Mouse (Mus musculus): ENCODE results near the gene Lsm14b.

Lsm14b gene

GRCm38 (mm10) chr2:180017632-180018031 lies 7.2 kb upstream of the Lsm14b start:
- no peak for DNase-seq (ENCODE audit: low read depth, low spot score)

GRCm38 (mm10) chr2:180018573-180018972 lies 6.2 kb upstream of the Lsm14b start:
- DNase-seq (ENCODE audit: low read depth, low spot score): no peak

GRCm38 (mm10) chr2:180020091-180020661 lies 4.6 kb upstream of the Lsm14b start:
- DNase-seq (ENCODE audit: low read depth, low spot score): no peak

- no peak for DNase-seq (ENCODE audit: low read depth, low spot score)
Measured at GRCm38 (mm10) chr2:180020919-180021318, 3.9 kb upstream of the Lsm14b start.

GRCm38 (mm10) chr2:180022751-180023150 lies 2.0 kb upstream of the Lsm14b start:
- DNase-seq (ENCODE audit: low read depth, low spot score): no peak

- no peak for DNase-seq (ENCODE audit: low read depth, low spot score)
Measured at GRCm38 (mm10) chr2:180025135-180025860, 511 bp downstream of the Lsm14b start.

- no peak for DNase-seq (ENCODE audit: low read depth, low spot score)
Measured at GRCm38 (mm10) chr2:180025861-180026200, 1.0 kb downstream of the Lsm14b start.

- no peak for DNase-seq (ENCODE audit: low read depth, low spot score)
Measured at GRCm38 (mm10) chr2:180027768-180028167, 3.0 kb downstream of the Lsm14b start.

- no peak for DNase-seq (ENCODE audit: low read depth, low spot score)
Measured at GRCm38 (mm10) chr2:180031270-180031669, 6.5 kb downstream of the Lsm14b start.

GRCm38 (mm10) chr2:180032925-180033324 lies 8.1 kb downstream of the Lsm14b start:
- DNase-seq (ENCODE audit: low read depth, low spot score): no peak

- no peak for DNase-seq (ENCODE audit: low read depth, low spot score)
Measured at GRCm38 (mm10) chr2:180033956-180034355, 9.2 kb downstream of the Lsm14b start.

GRCm38 (mm10) chr2:180034753-180035152 lies 10.0 kb downstream of the Lsm14b start:
- no peak for DNase-seq (ENCODE audit: low read depth, low spot score)

GRCm38 (mm10) chr2:180040406-180040805 lies 15.6 kb downstream of the Lsm14b start:
- no peak for DNase-seq (ENCODE audit: low read depth, low spot score)

GRCm38 (mm10) chr2:180041577-180042255 lies 16.9 kb downstream of the Lsm14b start:
- DNase-seq (ENCODE audit: low read depth, low spot score): no peak

GRCm38 (mm10) chr2:180042256-180042857 lies 17.6 kb downstream of the Lsm14b start, which contains the start of the genes Psma7 and Ss18l1:
Gene Psma7, minus strand, starts transcription at chr2:180042433.
Gene Ss18l1, plus strand, starts transcription at chr2:180042509.
- DNase-seq (ENCODE audit: low read depth, low spot score): peak; percentile 83

- DNase-seq (ENCODE audit: low read depth, low spot score): no peak
Measured at GRCm38 (mm10) chr2:180042858-180043515, 18.2 kb downstream of the Lsm14b start.

GRCm38 (mm10) chr2:180045283-180045682 lies 20.5 kb downstream of the Lsm14b start:
- DNase-seq (ENCODE audit: low read depth, low spot score): no peak

GRCm38 (mm10) chr2:180047580-180047979 lies 22.8 kb downstream of the Lsm14b start:
- no peak for DNase-seq (ENCODE audit: low read depth, low spot score)

GRCm38 (mm10) chr2:180047980-180048635 lies 23.3 kb downstream of the Lsm14b start:
- DNase-seq (ENCODE audit: low read depth, low spot score): no peak

- DNase-seq (ENCODE audit: low read depth, low spot score): peak; percentile 59
Measured at GRCm38 (mm10) chr2:180050986-180051385, 26.2 kb downstream of the Lsm14b start.
